Mouse (Mus musculus): ENCODE data around the gene Prkg1. TPM values are rescaled to one million over a fixed set of nuclear protein-coding genes. Genes with fewer than 3 reads are reported as not detected.

The Prkg1 gene
- total RNA-seq, 4 experiments from 2014 or later: 20.0 to 24.2 (median 21.2) TPM

DNA sequence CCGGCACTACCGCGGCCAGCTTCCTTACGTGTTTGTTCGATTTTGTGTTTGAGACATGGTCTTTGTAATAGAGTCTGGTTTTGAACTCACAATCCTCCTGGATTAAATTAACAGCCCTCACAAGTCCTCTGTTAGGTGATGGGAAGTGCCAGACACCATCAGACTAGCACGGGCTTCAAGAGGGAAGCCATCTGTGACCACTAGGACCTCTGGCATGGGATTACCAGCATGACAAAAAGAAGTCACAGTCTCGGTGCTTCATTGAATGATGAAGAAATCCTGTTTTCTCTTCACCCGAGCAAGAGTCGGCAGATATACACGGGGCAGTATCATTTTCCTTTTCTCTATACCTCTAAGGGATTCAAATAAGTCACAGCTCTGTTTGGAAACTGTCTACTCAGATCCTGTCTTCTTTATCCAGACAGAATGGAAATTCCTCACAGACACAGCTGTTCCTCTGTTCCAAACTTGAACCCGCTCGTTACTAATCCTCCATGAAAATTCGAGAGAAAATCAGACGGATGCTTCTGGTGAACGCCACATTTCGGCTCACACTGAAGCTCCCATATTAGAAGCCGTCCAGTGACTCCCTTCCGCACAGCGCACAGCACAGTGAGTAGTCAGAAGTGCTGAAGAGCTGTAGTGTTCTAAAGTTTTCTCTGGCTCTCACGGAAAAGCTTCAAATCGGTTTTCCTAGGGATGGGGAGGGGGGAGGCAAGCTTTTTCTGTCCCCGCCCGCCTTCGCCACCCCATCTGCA, 690.7 kb downstream of the Prkg1 start:
- DNase-seq (ENCODE audit: low spot score in 2 of 2): no peak

DNA sequence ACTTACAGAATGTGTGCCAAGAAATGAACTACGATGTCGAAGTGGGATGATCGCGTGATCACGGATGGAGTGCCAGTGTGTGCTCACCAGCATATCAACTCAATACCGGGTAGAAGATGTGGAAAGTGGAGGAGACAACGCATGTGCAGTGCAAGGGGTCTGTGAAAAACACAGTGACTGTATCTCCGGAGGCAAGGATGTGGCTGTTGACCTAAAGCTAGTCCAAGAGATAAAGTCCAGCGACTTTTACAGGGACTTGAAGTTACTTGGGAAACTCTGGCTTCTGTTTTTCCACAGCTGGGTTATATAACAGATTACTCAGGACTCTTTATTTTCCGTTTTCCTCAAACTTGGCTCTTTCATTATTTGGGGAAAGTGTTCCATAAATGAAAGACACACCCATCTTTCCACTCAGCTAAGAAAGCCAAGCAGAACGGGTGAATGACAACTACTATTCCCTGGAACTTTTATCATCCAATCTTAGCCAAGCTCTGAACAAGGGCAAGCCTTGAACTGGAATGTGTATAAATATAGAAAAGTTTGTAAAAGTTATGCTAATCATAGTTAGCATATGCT, 699.5 kb downstream of the Prkg1 start:
- DNase-seq (ENCODE audit: low spot score in 2 of 2): no peak

DNA sequence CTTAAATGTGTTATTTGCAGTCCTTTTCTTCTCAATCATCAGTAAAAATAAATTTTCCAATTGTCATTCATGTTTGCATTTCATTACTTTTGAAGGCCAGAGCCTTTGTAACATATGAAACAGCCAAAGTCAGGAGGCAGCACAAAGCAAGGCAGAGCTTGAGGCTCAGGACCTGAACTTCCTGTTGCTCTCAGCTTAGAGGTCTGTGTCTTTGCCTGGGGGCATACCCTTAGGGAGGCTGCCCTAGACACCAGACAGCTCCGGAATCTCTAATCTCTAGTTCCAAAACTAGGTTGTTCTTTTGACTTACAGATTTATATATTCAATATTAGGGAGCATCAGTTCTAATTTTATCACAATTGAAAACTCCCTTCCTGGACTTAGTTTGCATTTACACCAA, 700.1 kb downstream of the Prkg1 start:
- no peak for DNase-seq (ENCODE audit: low spot score in 2 of 2)

GRCm38 (mm10) chr19:31046601-31047000, 718.2 kb downstream of the Prkg1 start:
- DNase-seq (ENCODE audit: low spot score in 2 of 2): no peak

DNA sequence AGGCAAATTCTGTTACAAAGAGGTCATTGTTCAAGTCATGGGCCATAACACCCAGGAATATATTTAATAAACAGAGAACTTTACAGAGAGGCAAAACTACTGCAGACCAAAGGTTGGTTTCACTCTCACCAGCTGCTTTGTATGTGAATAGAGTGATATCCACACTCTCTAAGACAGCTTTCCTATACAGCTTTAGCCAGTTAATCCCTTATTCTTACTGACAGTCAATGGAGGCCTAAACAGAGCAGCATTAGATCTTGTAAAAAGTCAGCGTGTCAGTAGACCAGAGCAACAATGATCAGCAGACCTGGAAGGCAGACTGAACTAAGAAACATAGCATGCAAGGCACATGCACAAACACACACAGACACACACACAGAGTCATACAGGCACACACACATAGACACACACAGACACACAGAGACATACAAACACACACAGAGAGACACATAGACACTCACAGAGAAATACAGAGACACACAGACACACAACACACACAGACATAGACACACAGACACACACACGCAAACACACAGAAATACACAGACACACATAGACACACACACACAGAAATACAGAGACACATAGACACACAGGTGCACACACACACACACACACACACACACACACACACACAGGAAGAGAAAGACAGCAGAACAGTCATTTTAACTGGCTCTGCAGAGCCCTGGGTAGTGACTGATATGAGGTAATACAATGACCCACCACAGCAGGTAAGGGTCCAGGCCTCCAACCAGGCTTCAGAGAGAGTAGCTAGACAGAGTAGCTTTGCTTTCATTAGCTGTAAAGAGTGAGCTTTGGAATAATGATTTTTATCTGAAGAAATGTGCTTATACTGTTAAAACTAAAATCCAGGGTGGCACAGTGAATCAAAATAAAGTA, 723.6 kb downstream of the Prkg1 start:
- DNase-seq (ENCODE audit: low spot score in 2 of 2): no peak

DNA sequence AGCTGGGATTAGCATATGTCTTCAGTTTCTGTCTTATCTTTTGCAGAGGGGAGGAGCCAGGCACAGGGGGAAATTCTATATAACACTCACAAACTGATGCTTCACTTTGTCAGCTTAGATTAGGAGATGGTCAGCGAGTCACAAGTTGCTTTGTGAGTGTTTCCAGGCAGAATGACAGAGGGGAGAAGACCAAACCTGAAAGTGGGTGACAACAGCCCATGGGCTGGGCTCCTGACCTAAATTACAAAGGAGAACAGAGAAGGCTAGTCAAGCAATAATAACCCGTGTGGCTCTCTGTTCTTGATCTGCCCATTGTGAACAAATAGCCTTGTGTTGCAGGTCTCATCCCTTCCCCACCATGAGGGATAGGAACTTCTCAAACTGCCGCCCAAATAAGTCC, 725.9 kb downstream of the Prkg1 start:
- DNase-seq (ENCODE audit: low spot score in 2 of 2): no peak

DNA sequence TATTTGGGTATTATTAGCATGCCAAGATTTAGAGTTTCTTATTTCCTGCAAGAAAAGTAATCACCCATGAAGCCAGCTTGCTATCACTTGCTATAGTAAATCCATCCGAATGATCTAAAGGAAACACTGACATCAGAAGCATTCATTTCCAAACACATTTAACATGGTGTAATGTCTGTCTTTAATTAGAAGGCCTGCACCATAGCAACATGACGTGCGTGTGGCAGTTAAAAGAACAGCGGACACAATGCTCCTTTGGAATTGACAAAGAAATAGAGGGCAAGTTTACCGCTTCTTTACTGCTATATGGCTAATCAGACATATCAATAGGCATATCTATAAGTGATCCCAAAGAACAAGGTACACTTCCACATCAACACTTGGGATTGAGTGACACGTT, 733.2 kb downstream of the Prkg1 start:
- DNase-seq (ENCODE audit: low spot score in 2 of 2): no peak

GRCm38 (mm10) chr19:31026797-31027196, 738.0 kb downstream of the Prkg1 start:
- no peak for DNase-seq (ENCODE audit: low spot score in 2 of 2)

- no peak for DNase-seq (ENCODE audit: low spot score in 2 of 2)
Observed at GRCm38 (mm10) chr19:31011528-31012133, 753.2 kb downstream of the Prkg1 start.

- no peak for DNase-seq (ENCODE audit: low spot score in 2 of 2)
Observed at GRCm38 (mm10) chr19:30998572-30998971, 766.3 kb downstream of the Prkg1 start.

DNA sequence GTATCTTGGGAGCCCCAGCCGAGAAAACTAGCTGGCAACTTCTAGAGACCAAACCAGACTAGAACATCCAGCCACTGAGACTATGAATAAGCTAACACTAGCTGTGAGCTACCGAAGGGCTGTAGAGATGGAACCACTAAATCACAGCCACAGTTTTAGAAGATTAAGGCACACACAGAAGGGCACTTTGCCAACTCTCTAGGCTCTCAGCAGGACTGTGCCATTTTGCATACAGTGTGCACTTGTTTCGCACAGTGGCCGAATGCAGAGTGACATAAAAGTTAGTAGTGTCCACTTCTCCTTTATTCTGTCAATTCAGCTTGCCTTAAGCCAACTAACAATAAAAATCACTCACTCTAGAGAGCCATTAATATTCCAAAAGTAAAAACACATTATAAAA, 774.4 kb downstream of the Prkg1 start:
- no peak for DNase-seq (ENCODE audit: low spot score in 2 of 2)

DNA sequence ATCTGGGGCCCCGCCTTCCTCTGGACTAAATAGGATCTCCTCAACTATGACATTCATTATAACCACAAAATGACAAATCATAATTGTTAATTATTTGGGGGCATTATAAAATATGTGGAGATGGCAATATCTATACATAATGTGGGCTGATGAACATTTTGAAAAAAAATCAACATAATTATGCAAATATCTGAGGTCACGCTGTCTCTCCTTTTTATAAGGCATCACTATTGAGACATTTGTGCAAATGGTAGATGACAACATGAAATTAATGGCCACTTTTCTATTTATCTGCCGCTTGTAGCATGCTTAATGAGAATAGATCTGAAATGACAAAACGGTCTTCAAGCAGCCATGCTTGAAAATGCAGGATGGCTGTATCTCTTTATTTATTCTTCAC, 782.4 kb downstream of the Prkg1 start:
- DNase-seq (ENCODE audit: low spot score in 2 of 2): no peak

DNA sequence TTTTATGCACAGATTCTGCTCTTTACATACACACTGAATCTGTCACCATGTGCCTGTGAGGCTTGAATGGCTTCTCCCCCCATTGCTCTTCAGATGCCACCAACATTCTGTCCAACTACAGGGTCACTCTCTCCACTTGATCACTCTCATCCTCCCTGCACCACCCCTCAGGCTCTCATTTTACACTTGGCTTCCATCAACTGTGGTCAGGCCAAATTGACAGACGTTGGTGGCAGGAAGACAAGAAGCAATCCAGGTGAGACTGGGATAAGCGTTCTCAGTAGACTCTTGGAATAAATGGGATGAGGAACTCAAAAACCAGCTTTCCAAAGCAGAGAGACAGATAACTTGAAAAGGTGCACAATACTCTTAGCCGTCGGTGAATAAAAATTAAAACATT, 786.7 kb downstream of the Prkg1 start:
- DNase-seq (ENCODE audit: low spot score in 2 of 2): no peak

- no peak for DNase-seq (ENCODE audit: low spot score in 2 of 2)
Observed at GRCm38 (mm10) chr19:30950610-30951009, 814.2 kb downstream of the Prkg1 start.

DNA sequence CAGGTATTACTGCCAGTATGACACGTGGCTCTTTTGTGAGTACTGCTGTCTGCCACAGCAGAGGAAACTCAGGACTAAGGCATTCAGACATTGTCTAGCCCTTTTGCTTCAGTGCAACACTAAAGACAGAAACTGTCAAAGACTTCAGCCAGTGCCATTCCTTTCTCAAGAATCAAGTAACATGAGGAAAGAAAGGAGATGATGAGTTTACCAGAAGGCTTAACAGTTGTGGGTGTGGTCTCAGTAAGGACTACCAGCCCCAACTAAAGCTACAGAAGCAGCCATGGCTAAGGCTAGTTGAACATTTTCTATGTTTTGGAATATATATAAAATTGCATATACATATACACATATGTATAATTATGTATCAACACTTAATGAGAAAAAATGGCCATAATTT, 816.6 kb downstream of the Prkg1 start:
- no peak for DNase-seq (ENCODE audit: low spot score in 2 of 2)

- DNase-seq (ENCODE audit: low spot score in 2 of 2): no peak
Observed at GRCm38 (mm10) chr19:30942369-30942992, 822.4 kb downstream of the Prkg1 start.

DNA sequence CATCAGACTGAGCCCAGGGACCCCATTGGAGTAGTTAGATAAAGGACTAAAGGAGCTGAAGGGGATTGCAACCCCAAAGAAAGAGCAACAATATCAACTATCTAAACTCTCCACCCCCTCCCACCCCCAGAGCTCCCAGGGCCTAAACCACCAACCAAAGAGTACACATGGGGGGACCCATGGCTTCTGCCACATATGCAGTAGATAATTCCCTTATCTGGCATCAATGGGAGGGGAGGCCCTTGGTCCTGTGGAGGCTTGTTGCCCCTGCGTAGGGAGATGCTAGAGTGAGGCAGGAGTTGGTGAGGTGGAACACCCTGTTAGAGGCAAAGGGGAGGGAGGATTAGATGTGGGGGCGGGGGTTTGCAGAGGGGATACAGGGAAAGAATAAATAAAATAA, 826.8 kb downstream of the Prkg1 start:
- DNase-seq (ENCODE audit: low spot score in 2 of 2): no peak

GRCm38 (mm10) chr19:30931469-30932192, 833.2 kb downstream of the Prkg1 start:
- no peak for DNase-seq (ENCODE audit: low spot score in 2 of 2)

GRCm38 (mm10) chr19:30924032-30924431, 840.8 kb downstream of the Prkg1 start:
- no peak for DNase-seq (ENCODE audit: low spot score in 2 of 2)

DNA sequence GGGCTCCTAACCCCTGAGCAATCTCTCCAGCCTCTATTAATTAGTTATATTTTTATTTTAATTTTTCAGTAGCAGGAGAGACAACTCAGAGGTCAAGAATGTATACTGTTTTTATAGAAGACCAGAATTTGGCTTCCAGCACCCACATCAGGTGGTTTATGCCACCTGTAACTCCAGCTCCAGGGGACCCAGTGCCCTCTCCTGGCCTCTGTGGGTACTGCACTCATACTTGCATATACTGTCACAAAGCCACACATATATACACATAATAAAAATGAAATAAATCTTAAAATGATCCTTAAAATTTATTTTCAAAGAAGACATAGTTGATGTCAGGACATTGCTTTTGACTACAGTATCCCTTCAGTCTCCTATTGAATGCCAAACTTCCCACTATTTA, 862.5 kb downstream of the Prkg1 start:
- DNase-seq (ENCODE audit: low spot score in 2 of 2): no peak

DNA sequence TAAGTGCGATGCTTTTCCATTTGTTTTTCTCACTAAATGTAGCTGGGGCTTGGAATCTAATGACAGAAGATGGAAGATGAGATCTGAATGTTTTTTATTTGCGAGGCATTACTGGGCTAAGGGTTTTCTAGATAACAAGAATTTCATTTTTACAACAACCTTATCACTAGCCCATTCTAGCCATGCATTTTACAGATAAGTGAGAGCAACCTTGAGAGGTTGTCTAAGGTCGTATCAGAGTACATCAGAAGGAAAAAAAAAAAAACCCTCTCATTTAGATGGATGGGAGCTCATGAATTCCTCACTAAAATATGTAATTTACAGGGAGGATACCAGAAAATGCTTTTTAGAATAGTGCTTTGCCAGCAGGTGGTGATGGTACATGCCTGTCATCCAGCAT, 863.8 kb downstream of the Prkg1 start:
- no peak for DNase-seq (ENCODE audit: low spot score in 2 of 2)
